Mouse (Mus musculus): ENCODE measurements around the gene Srbd1. TPM values are rescaled to one million over a fixed set of nuclear protein-coding genes. Genes with fewer than 3 reads are reported as not detected.

Gene Srbd1
- total RNA-seq, 2 experiments from 2014 or later = 4.4 to 5.5 TPM

DNA sequence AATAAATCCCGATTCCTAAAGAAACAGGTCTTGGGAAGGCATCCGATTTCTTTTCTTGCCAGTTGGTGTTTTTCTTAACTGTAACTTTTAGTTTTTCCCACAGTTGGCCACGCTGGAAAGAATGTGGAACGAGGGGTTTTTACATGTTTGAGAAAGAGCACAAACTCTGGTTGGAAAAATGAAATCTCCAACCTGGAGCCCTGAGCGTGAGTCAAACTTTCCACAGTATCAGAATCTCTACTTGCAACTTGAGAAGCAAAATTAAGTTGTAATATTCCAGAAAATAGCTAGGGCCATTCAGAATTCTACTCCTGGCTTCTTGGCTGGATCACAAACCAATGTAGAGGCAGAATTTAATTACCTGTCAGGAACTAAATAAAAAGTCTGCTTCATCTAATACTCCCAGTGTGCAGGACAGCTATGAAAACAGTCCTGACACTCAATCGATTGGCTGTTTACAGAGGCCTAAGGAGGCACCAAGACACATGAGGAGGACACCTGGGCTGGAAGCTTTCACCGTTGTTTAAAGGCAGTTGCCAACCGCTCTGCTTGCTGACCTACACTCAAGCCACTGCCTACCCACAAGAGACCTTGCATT, 203.7 kb downstream of the Srbd1 start:
- intact Hi-C loops (cut with DNase I) = no loop called here
- DNase-seq = no peak

- intact Hi-C loops (cut with DNase I) = no loop called here
- DNase-seq = no peak
Measured at GRCm38 (mm10) chr17:85937131-85937530, 207.8 kb downstream of the Srbd1 start.

GRCm38 (mm10) chr17:85935268-85935667, 209.7 kb downstream of the Srbd1 start:
- intact Hi-C loops (cut with DNase I) = no loop called here
- DNase-seq = no peak

Other genes with a start within 250 kb of the Srbd1 start
- gene Prkce, start 22.6 kb upstream of the Srbd1 start, total RNA-seq (2021) = 1 to 10 TPM; 7.9 to 8.2 TPM

Data from gastrocnemius, postnatal 36 days (tissue).